16 mouse cellular contexts compared by ENCODE assay signal in the genomic region with DNA sequence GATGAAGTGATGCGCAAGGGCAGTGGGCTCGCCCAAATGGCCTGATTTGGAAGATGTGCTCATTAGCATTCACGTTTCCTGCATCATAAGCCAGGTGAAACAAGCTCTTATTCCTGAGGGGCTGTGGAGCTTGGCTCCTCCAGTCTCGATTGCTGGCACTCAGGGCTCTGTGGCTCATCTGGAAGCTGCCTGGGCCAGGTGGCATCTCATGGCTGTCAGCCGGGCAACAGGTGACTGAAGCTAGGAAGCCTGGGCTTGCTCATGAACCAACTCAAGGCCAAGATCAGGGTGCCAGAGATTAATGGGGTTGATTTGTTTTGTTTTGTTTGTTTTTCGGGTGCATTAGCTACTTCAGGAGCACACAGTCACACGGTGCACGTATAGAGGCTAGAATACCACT. TPM values are rescaled to one million over a fixed set of nuclear protein-coding genes. Genes with fewer than 3 reads are reported as not detected.
"Had no signal": no experiment of that assay in that cellular context is flagged by ENCODE, and none has a peak within 500 bp of the region (broad histone marks: within the 10 kb centered on the region; RNA-seq: fewer than 3 reads in every experiment).

No protein-coding gene starts in this region.

- H3K4me2 ChIP-seq: limb, embryonic 13.5 days; midbrain, embryonic 12.5 days; stomach, embryonic 15.5 days had no signal

- H3K9me3 ChIP-seq: limb, embryonic 13.5 days; midbrain, embryonic 12.5 days; stomach, embryonic 15.5 days had no signal

- H3K27ac ChIP-seq: kidney, postnatal 0 days; limb, embryonic 13.5 days; liver, embryonic 14.5 days; midbrain, embryonic 12.5 days; stomach, embryonic 15.5 days had no signal

- H3K4me3 ChIP-seq: limb, embryonic 13.5 days; midbrain, embryonic 12.5 days; stomach, embryonic 15.5 days had no signal

- DNase-seq: kidney, postnatal 36 days; layer of hippocampus, adult 9-11 months; layer of hippocampus, postnatal 36 days; lung, adult 18-20 months; right cerebral cortex, postnatal 14 days; thymus, postnatal 4 days had no signal

- H3K9ac ChIP-seq: limb, embryonic 13.5 days; liver, embryonic 14.5 days; midbrain, embryonic 12.5 days; stomach, embryonic 15.5 days had no signal

- H3K27me3 ChIP-seq: limb, embryonic 13.5 days; midbrain, embryonic 12.5 days; stomach, embryonic 15.5 days had no signal

- H3K4me1 ChIP-seq: limb, embryonic 13.5 days; midbrain, embryonic 12.5 days; stomach, embryonic 15.5 days had no signal

- ATAC-seq: midbrain, embryonic 16.5 days had no signal

RNA-seq across cellular contexts. Expression of a gene that starts 49.3 kb away (rescaled TPM):
- polyA plus RNA-seq: kidney, postnatal 0 days; limb, embryonic 13.5 days; liver, adult 2 months; liver, embryonic 14.5 days; lung, embryonic 16.5 days; midbrain, embryonic 12.5 days; midbrain, embryonic 16.5 days; neural tube, embryonic 14.5 days; spleen, adult 2 months; stomach, embryonic 15.5 days had no signal
